Mouse (Mus musculus) limb, embryonic 14.5 days (tissue): ENCODE data around the gene Fbxo44. TPM values are rescaled to one million over a fixed set of nuclear protein-coding genes. Genes with fewer than 3 reads are reported as not detected.
A peak's percentile ranks its signal among the peaks of the same experiment; 100 is the strongest.

Experiments used
- ATAC-seq: fragments of 200-750 bp; cut with Nextera tagmentation; 2 replicates; pipeline ENCODE4 v1.8.0; 2017; ENCODE audit warnings: low read depth, moderate number of reproducible peaks, moderate TSS enrichment; ENCODE audit not compliant: low FRiP score
- DNase-seq: peaks from one replicate; pipeline ENCODE4 v3.0.0-alpha.2; 2015; ENCODE audit warnings: low spot score
- H3K27ac ChIP-seq: fragments of 300-500 bp; sonication (generic); replicated peaks from 2 replicates; pipeline ENCODE4 v1.5.1; 2014; ENCODE audit warnings: low read depth, mild to moderate bottlenecking, low read length, moderate library complexity, mixed read lengths
- H3K27me3 ChIP-seq: fragments of 300-500 bp; sonication (generic); 2 replicates; pipeline ENCODE4 v1.6.1; 2014; ENCODE audit warnings: low read length, mixed read lengths; ENCODE audit not compliant: control insufficient read depth, insufficient read depth
- H3K36me3 ChIP-seq: fragments of 300-500 bp; sonication (generic); 2 replicates; pipeline ENCODE4 v1.6.1; 2014; ENCODE audit warnings: mild to moderate bottlenecking, low read length, moderate library complexity, mixed read lengths; ENCODE audit not compliant: control insufficient read depth, insufficient read depth
- H3K4me1 ChIP-seq: fragments of 300-500 bp; sonication (generic); 2 replicates; pipeline ENCODE4 v1.6.1; 2014; ENCODE audit warnings: antibody characterized with exemption, low read length, mixed read lengths; ENCODE audit not compliant: control insufficient read depth, insufficient read depth
- H3K4me2 ChIP-seq: fragments of 300-500 bp; sonication (generic); replicated peaks from 2 replicates; pipeline ENCODE4 v1.6.1; 2014; ENCODE audit warnings: low read depth, mild to moderate bottlenecking, low read length, moderate library complexity; ENCODE audit not compliant: severe bottlenecking
- H3K4me3 ChIP-seq: fragments of 300-500 bp; sonication (generic); replicated peaks from 2 replicates; pipeline ENCODE4 v1.5.1; 2014; ENCODE audit warnings: low read length
- H3K9ac ChIP-seq: fragments of 300-500 bp; sonication (generic); 2 replicates; pipeline ENCODE4 v1.6.1; 2014; ENCODE audit warnings: mild to moderate bottlenecking, low read depth, low read length, moderate library complexity; ENCODE audit not compliant: severe bottlenecking
- H3K9me3 ChIP-seq: fragments of 300-500 bp; sonication (generic); 2 replicates; pipeline ENCODE4 v1.6.1; 2016; ENCODE audit warnings: low read length; ENCODE audit not compliant: control insufficient read depth
- POLR2A ChIP-seq: fragments of 200-500 bp; IDR thresholded peaks from 2 replicates; pipeline ENCODE4 v1.8.0; 2012; ENCODE audit warnings: inconsistent platforms, mild to moderate bottlenecking, moderate library complexity, borderline replicate concordance; ENCODE audit not compliant: insufficient read depth, insufficient read length; ENCODE audit errors: extremely low read depth
- WGBS: fragments of 180-500 bp; shearing (Covaris S2); extraction: QIAGEN DNeasy Blood & Tissue Kit; methylation state at CpG from one replicate; pipeline ENCODE4 v1.1.7; 2014; 5-methylcytosine and 5-hydroxymethylcytosine counted together
- polyA plus RNA-seq, 2 experiments: library from polyadenylated mRNA; depleted of rRNA in 1 of 2; stranded (reverse) in 1 of 2; unstranded in 1 of 2; fragments of >200 nt; fragmentation: Nextera tagmentation in 1 of 2; extraction: Ambion mirVana in 1 of 2; gene quantifications; 2 replicates each; pipeline versions ENCODE4 v1.2.1 to v1.2.3; 2012 to 2014

The Fbxo44 gene
- polyA plus RNA-seq, 2 experiments, result 8.1 to 21.1 TPM

DNA sequence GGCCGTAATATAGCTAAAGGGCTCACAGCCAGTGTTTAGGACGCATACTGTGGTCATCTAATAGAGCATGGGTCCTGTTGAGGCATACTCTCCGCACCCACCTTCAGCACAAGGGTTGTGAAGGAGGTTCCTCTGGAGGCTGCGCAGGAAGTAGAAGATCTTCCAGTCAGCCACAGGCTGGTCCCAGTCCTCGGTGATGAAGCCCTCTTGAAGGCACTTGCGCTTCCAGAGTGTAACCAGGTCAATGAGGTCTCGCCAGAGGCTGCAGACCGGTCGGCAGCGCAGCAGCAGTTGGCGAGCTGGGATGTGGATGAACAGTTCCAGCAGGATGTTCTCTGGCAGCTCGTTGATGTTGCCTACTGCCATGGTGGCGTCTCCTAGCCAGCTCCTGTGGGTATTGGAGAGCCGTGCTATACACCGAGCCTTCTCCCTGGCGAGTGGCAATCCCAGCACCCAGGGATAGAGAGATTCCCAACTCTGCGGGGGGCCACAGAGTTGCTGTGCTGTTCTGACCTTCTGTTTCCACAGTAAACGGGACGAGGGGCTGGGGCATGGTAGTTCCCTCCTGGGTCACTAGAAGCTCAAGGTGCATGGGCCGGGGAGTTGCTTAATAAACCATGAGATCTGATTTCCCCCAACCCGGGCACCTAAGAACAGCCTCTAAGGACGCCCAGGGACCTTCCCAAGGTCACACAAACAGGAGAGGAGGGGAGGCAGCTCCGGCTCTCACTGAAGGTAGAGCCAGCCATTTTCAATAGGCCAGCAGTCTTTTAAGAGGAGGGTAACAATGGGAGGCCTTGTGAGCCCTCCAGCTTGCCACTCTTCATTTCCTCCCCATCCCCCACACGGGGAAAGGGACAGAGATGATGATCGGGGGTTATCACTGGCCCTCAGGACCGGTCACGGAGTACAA is 1.6 kb downstream of the Fbxo44 start:
- H3K36me3 ChIP-seq, result 0 out of 2 replicates have a peak, but pooled peaks cover 20% of the 10 kb centered on the region
- H3K4me2 ChIP-seq, result peak overlapping the region; percentile 99
- H3K4me1 ChIP-seq, result peaks cover 14% of the 10 kb centered on the region
- H3K27ac ChIP-seq, result no peak overlapping the region; the same call in 1 of the 2 replicates
- no peak for ATAC-seq
- 29% methylated on average over 27 of the region's 27 CpGs for WGBS
- peak overlapping the region; percentile 67 for H3K4me3 ChIP-seq
- H3K9me3 ChIP-seq, result no peaks in the 10 kb centered on the region
- H3K27me3 ChIP-seq, result peaks cover 29% of the 10 kb centered on the region
- TF ChIP-seq POLR2A, result no peak
- no peak for DNase-seq
- peak overlapping the region; percentile 67 for H3K9ac ChIP-seq

DNA sequence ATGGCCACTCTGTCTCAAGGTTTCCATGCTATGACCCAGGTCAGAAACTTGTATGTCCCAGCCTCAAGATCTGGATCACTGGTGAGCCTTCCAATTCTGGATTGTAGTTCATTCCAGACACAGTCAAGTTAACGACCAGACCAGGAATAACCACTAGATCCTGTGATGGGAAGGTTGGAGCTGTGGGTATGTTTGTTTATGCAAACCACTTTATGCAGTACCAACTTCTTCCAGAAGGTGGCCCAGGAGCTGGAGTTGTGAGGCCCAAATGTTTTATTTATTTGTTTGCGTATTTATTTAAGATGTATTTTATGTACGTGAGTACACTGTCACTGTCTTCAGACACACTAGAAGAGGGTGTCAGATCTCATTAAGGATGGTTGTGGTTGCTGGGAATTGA is 5.3 kb downstream of the Fbxo44 start:
- Histone ChIP-seq H3K36me3 (0 out of 2 replicates have a peak, but pooled peaks cover 20% of the 10 kb centered on the region), H3K4me2 (no peak overlapping the region), H3K9me3 (no peaks in the 10 kb centered on the region), H3K4me1 (peaks cover 23% of the 10 kb centered on the region), H3K4me3 (no peak overlapping the region), H3K27ac (no peak overlapping the region), H3K9ac (no peak overlapping the region), H3K27me3 (no peaks in the 10 kb centered on the region)
- DNase-seq (no peak), ATAC-seq (no peak)
- 56% methylated on average over 3 of the region's 3 CpGs for WGBS
- TF ChIP-seq POLR2A, result no peak

DNA sequence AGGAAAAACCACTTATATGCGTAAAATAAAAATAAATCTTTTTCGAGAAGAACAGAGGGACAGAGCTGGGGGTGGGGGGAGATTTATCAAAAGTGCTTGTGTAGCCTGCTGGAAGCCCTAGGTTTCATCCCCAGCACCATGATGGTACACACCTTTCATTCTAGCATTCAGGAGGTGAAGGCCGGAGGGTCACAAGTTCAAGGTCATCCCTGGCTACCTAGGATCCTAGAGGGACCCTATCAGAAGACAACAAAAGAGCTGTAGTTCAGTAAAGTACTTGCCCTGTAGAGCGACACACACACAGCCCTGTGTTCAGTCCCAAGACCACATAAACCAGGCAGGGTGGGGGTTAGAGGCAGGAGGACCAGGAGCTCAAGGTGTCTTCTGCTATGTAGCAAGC is 6.3 kb downstream of the Fbxo44 start:
- Histone ChIP-seq H3K4me1 (peaks cover 24% of the 10 kb centered on the region), H3K9ac (no peak overlapping the region), H3K9me3 (no peaks in the 10 kb centered on the region), H3K4me2 (no peak overlapping the region), H3K36me3 (0 out of 2 replicates have a peak, but pooled peaks cover 20% of the 10 kb centered on the region), H3K4me3 (no peak overlapping the region), H3K27ac (no peak overlapping the region), H3K27me3 (no peaks in the 10 kb centered on the region)
- ATAC-seq (no peak), DNase-seq (no peak)
- 94% methylated on average over 4 of the region's 4 CpGs for WGBS
- TF ChIP-seq POLR2A, result no peak

DNA sequence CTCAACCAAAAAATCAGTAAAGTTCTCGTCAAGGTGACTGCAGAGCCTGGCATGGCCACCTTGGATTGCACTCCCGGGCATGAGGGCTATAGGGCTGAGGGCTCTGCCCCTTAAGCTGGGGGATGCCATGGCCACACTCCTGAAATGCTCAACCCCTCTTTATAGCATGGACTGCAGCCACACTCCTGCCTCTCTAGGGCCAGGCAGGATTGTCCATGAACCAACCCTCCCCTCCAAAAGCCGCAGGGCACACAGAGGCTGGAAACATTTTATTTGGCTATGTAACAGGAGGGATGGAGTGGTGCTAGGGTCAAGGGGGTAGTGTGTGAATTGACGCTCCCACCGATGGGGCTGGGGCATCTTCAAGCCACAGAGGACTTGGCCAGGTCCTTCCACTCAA is 7.7 kb downstream of the Fbxo44 start:
- 83% methylated on average over 5 of the region's 5 CpGs for WGBS
- Histone ChIP-seq H3K36me3 (0 out of 2 replicates have a peak, but pooled peaks cover 20% of the 10 kb centered on the region), H3K4me3 (no peak overlapping the region), H3K27ac (no peak overlapping the region), H3K27me3 (no peaks in the 10 kb centered on the region), H3K9me3 (no peaks in the 10 kb centered on the region), H3K4me2 (no peak overlapping the region), H3K4me1 (peaks cover 16% of the 10 kb centered on the region; the same call in 1 of the 2 replicates), H3K9ac (no peak overlapping the region)
- no peak for TF ChIP-seq POLR2A
- no peak for DNase-seq
- no peak for ATAC-seq

DNA sequence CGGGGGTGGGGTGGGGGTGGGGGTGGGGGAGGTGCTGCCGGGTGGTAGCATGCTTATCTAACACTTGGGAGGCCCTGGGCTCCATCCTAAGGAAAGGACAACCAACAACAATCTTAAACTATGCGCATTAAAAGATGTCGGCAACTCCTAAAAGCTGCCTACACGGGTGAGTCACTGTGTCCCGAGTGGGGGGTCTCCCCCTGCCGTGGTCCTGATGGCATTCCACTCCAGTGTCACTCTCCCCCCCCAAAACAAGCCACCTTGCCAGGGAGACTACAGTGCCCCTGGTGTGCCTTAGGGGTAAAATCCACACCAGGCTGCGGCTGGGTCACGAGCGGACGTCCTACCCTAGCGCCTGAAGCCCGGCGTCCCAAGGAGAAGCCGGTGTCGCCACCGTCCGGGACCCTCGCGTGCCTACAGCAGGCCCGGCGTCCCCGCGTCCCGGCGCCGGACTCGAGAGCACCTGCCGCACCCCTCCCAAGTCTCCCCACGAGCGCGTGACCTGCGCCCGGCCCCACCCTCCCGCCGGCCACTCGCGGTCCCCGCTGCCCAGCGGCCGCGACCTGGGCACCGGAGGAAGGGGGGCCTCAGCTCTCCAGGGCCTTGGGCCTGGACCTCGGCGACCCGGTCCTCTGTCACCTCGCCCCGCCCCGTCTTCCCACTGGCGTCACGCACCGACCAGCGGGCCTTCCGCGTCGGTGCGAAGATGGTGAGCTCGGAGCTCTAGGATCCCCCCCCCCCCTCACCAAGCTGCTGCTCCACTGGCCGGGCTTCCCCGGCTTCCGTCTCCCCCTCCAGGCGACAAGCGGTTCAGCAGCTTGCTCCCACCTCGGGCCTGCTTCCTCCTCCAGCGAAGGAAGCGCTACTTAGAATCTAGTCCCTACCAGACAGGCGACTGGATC is 8.8 kb downstream of the Fbxo44 start, which contains the start of gene Fbxo6:
Gene Fbxo6 (minus strand): TSS at position 874 of the 902 bp plus-strand sequence.
- peak within 1 kb of the TSS; percentile 73 for H3K9ac ChIP-seq
- peak; percentile 89 for ATAC-seq

More for the DNA sequence above, 8.8 kb downstream of the Fbxo44 start, which contains the start of gene Fbxo6:
- H3K4me1 ChIP-seq, result peaks cover 16% of the 10 kb centered on the region; the same call in 1 of the 2 replicates
- 0 out of 2 replicates have a peak, but pooled peaks have one; percentile 54 for TF ChIP-seq POLR2A
- H3K36me3 ChIP-seq, result peaks cover 18% of the 10 kb centered on the region; the same call in 1 of the 2 replicates
- peak within 1 kb of the TSS; percentile 99 for H3K4me2 ChIP-seq
- peak within 1 kb of the TSS; percentile 64 for H3K4me3 ChIP-seq
- H3K27me3 ChIP-seq, result no peaks in the 10 kb centered on the region
- 1% methylated on average over 36 of the region's 67 CpGs for WGBS
- DNase-seq, result peak; percentile 76
- H3K9me3 ChIP-seq, result no peaks in the 10 kb centered on the region
- 0 out of 2 replicates have a peak within 1 kb of the TSS, but pooled peaks have one; percentile 20 for H3K27ac ChIP-seq
